Mouse (Mus musculus) liver, embryonic 13.5 days (tissue): Measurements from ENCODE around the gene Gm266. TPM values are rescaled to one million over a fixed set of nuclear protein-coding genes. Genes with fewer than 3 reads are reported as not detected.

Experiments used
- ATAC-seq: fragments of 200-750 bp; cut with Nextera tagmentation; 2 replicates; pipeline ENCODE4 v1.8.0; 2017; ENCODE audit warnings: low read depth, mild to moderate bottlenecking, moderate number of reproducible peaks, moderate library complexity
- DNase-seq: peaks from one replicate; pipeline ENCODE4 v3.0.0; 2022
- H3K27ac ChIP-seq: fragments of 300-500 bp; sonication (generic); 2 replicates; pipeline ENCODE4 v1.5.1; 2015; ENCODE audit warnings: moderate library complexity, mild to moderate bottlenecking, inconsistent platforms
- H3K27me3 ChIP-seq: fragments of 300-500 bp; sonication (generic); 2 replicates; pipeline ENCODE4 v1.6.1; 2015; ENCODE audit warnings: mild to moderate bottlenecking, inconsistent platforms
- H3K36me3 ChIP-seq: fragments of 300-500 bp; sonication (generic); 2 replicates; pipeline ENCODE4 v1.6.1; 2015; ENCODE audit warnings: mild to moderate bottlenecking, inconsistent platforms
- H3K4me1 ChIP-seq: fragments of 300-500 bp; sonication (generic); replicated peaks from 2 replicates; pipeline ENCODE4 v1.6.1; 2015; ENCODE audit warnings: inconsistent platforms
- H3K4me2 ChIP-seq: fragments of 300-500 bp; sonication (generic); 2 replicates; pipeline ENCODE4 v1.6.1; 2015; ENCODE audit warnings: inconsistent platforms, mild to moderate bottlenecking, moderate library complexity
- H3K4me3 ChIP-seq: fragments of 300-500 bp; sonication (generic); replicated peaks from 2 replicates; pipeline ENCODE4 v1.5.1; 2015; ENCODE audit warnings: mild to moderate bottlenecking, inconsistent platforms
- H3K9ac ChIP-seq: fragments of 300-500 bp; sonication (generic); 2 replicates; pipeline ENCODE4 v1.6.1; 2015; ENCODE audit warnings: mild to moderate bottlenecking, inconsistent platforms
- H3K9me3 ChIP-seq: fragments of 300-500 bp; sonication (generic); replicated peaks from 2 replicates; pipeline ENCODE4 v1.6.1; 2016; ENCODE audit warnings: inconsistent platforms
- WGBS: fragments of 180-500 bp; shearing (Covaris S2); methylation state at CpG from one replicate; pipeline ENCODE4 v1.1.7; 2015; ENCODE audit not compliant: insufficient replicate concordance; 5-methylcytosine and 5-hydroxymethylcytosine counted together
- polyA plus RNA-seq: library from polyadenylated mRNA; unstranded; fragments of >200 nt; fragmentation: Nextera tagmentation; extraction: Ambion mirVana; gene quantifications from 2 replicates; pipeline ENCODE4 v1.2.1, GENCODE M21; 2015

The Gm266 gene
- polyA plus RNA-seq, 1 experiment from 2014 or later: 1.0 TPM

- H3K27me3 ChIP-seq: peaks cover 14% of the 10 kb centered on the region; the same call in 1 of the 2 replicates
- ATAC-seq: no peak
- no peak overlapping the region for H3K27ac ChIP-seq
- H3K9me3 ChIP-seq: no peaks in the 10 kb centered on the region
- no peak overlapping the region for H3K4me2 ChIP-seq
- DNase-seq: no peak
- peaks cover 37% of the 10 kb centered on the region for H3K4me1 ChIP-seq
- peaks cover 62% of the 10 kb centered on the region for H3K36me3 ChIP-seq
- H3K4me3 ChIP-seq: no peak overlapping the region
- WGBS: 62% methylated on average over 4 of the region's 4 CpGs
- no peak overlapping the region for H3K9ac ChIP-seq
Measured at GRCm38 (mm10) chr12:111454021-111454420, 31.6 kb downstream of the Gm266 start.

GRCm38 (mm10) chr12:111451561-111451960 lies 34.1 kb downstream of the Gm266 start:
- Histone ChIP-seq H3K27ac (no peak overlapping the region), H3K4me2 (no peak overlapping the region), H3K9me3 (no peaks in the 10 kb centered on the region), H3K27me3 (peaks cover 16% of the 10 kb centered on the region), H3K9ac (no peak overlapping the region), H3K4me1 (peaks cover 61% of the 10 kb centered on the region), H3K36me3 (peaks cover 86% of the 10 kb centered on the region), H3K4me3 (no peak overlapping the region)
- DNase-seq: no peak
- ATAC-seq: no peak
- WGBS: 85% methylated on average over 7 of the region's 7 CpGs

- Histone ChIP-seq H3K9ac (no peak overlapping the region), H3K9me3 (no peaks in the 10 kb centered on the region), H3K27me3 (peaks cover 28% of the 10 kb centered on the region), H3K4me3 (no peak overlapping the region), H3K4me1 (peaks cover 62% of the 10 kb centered on the region), H3K4me2 (no peak overlapping the region), H3K36me3 (peaks cover 98% of the 10 kb centered on the region), H3K27ac (peak overlapping the region; percentile 9; the same call in 1 of the 2 replicates)
- WGBS: 78% methylated on average over 6 of the region's 6 CpGs
- ATAC-seq (no peak), DNase-seq (no peak)
Measured at GRCm38 (mm10) chr12:111450359-111450758, 35.3 kb downstream of the Gm266 start.

GRCm38 (mm10) chr12:111448931-111449705 lies 36.5 kb downstream of the Gm266 start:
- Histone ChIP-seq H3K27ac (no peak overlapping the region), H3K27me3 (peaks cover 37% of the 10 kb centered on the region), H3K4me2 (no peak overlapping the region), H3K9me3 (no peaks in the 10 kb centered on the region), H3K4me3 (no peak overlapping the region), H3K9ac (no peak overlapping the region), H3K36me3 (peaks cover 99% of the 10 kb centered on the region), H3K4me1 (peaks cover 70% of the 10 kb centered on the region)
- WGBS: 60% methylated on average over 13 of the region's 14 CpGs
- no peak for DNase-seq
- ATAC-seq: no peak

- peaks cover 92% of the 10 kb centered on the region for H3K36me3 ChIP-seq
- WGBS: 76% methylated on average over 22 of the region's 22 CpGs
- H3K4me2 ChIP-seq: no peak overlapping the region
- ATAC-seq (no peak), DNase-seq (no peak)
- H3K27me3 ChIP-seq: peaks cover 37% of the 10 kb centered on the region
- H3K9ac ChIP-seq: 0 out of 2 replicates have a peak overlapping the region, but pooled peaks have one; percentile 98
- H3K9me3 ChIP-seq: no peaks in the 10 kb centered on the region
- H3K4me1 ChIP-seq: peaks cover 66% of the 10 kb centered on the region
- H3K4me3 ChIP-seq: no peak overlapping the region
- H3K27ac ChIP-seq: no peak overlapping the region
Measured at GRCm38 (mm10) chr12:111447898-111448760, 37.5 kb downstream of the Gm266 start.

- Histone ChIP-seq H3K27me3 (peaks cover 37% of the 10 kb centered on the region), H3K4me1 (peaks cover 68% of the 10 kb centered on the region), H3K4me3 (peak overlapping the region; percentile 80; the same call in 1 of the 2 replicates), H3K36me3 (peaks cover 84% of the 10 kb centered on the region), H3K9ac (peak overlapping the region; percentile 98; the same call in 1 of the 2 replicates), H3K9me3 (no peaks in the 10 kb centered on the region), H3K27ac (peak overlapping the region; percentile 36), H3K4me2 (peak overlapping the region; percentile 96)
- no peak for ATAC-seq
- WGBS: 70% methylated on average over 9 of the region's 9 CpGs
- no peak for DNase-seq
Measured at GRCm38 (mm10) chr12:111447350-111447749, 38.3 kb downstream of the Gm266 start.

- Histone ChIP-seq H3K27me3 (peaks cover 37% of the 10 kb centered on the region), H3K9ac (peak overlapping the region; percentile 98; the same call in 1 of the 2 replicates), H3K4me1 (peaks cover 74% of the 10 kb centered on the region), H3K4me2 (peak overlapping the region; percentile 96), H3K36me3 (peaks cover 78% of the 10 kb centered on the region), H3K9me3 (no peaks in the 10 kb centered on the region), H3K27ac (peak overlapping the region; percentile 36), H3K4me3 (peak overlapping the region; percentile 80)
- WGBS: 81% methylated on average over 5 of the region's 5 CpGs
- ATAC-seq (no peak), DNase-seq (no peak)
Measured at GRCm38 (mm10) chr12:111446745-111447144, 38.9 kb downstream of the Gm266 start.

GRCm38 (mm10) chr12:111445890-111446613 lies 39.6 kb downstream of the Gm266 start:
- ATAC-seq (no peak), DNase-seq (no peak)
- H3K27ac ChIP-seq: peak overlapping the region; percentile 100
- WGBS: 66% methylated on average over 27 of the region's 27 CpGs
- H3K36me3 ChIP-seq: peaks cover 71% of the 10 kb centered on the region
- H3K4me2 ChIP-seq: peak overlapping the region; percentile 96
- H3K9ac ChIP-seq: peak overlapping the region; percentile 98
- H3K4me1 ChIP-seq: peaks cover 80% of the 10 kb centered on the region
- peaks cover 34% of the 10 kb centered on the region for H3K27me3 ChIP-seq
- no peaks in the 10 kb centered on the region for H3K9me3 ChIP-seq
- H3K4me3 ChIP-seq: peak overlapping the region; percentile 80

- DNase-seq (no peak), ATAC-seq (no peak)
- Histone ChIP-seq H3K27me3 (peaks cover 34% of the 10 kb centered on the region), H3K36me3 (peaks cover 64% of the 10 kb centered on the region), H3K27ac (peak overlapping the region; percentile 100), H3K9ac (peak overlapping the region; percentile 98), H3K4me2 (peak overlapping the region; percentile 96), H3K4me3 (peak overlapping the region; percentile 80), H3K4me1 (peaks cover 81% of the 10 kb centered on the region), H3K9me3 (no peaks in the 10 kb centered on the region)
- WGBS: 33% methylated on average over 52 of the region's 52 CpGs
Measured at GRCm38 (mm10) chr12:111445161-111445889, 40.3 kb downstream of the Gm266 start.
